Mouse (Mus musculus): ENCODE data around the gene Slamf1.

Slamf1 gene

GRCm38 (mm10) chr1:171766898-171767297 is at the start of gene Slamf1:
Slamf1 (plus strand) TSS chr1:171767127.
- peak; percentile 77 for DNase-seq

GRCm38 (mm10) chr1:171731195-171731594 is 35.7 kb upstream of the Slamf1 start:
- no peak for DNase-seq

GRCm38 (mm10) chr1:171734898-171735297 is 32.0 kb upstream of the Slamf1 start:
- DNase-seq = no peak

- no peak for DNase-seq
Observed at GRCm38 (mm10) chr1:171748127-171748969, 18.6 kb upstream of the Slamf1 start.

GRCm38 (mm10) chr1:171761853-171762448 is 5.0 kb upstream of the Slamf1 start:
- no peak for DNase-seq

- no peak for DNase-seq
Observed at GRCm38 (mm10) chr1:171770996-171771395, 4.1 kb downstream of the Slamf1 start.

GRCm38 (mm10) chr1:171772121-171772735 is 5.3 kb downstream of the Slamf1 start:
- DNase-seq = peak; percentile 52

- no peak for DNase-seq
Observed at GRCm38 (mm10) chr1:171773232-171773989, 6.5 kb downstream of the Slamf1 start.

GRCm38 (mm10) chr1:171774266-171774665 is 7.3 kb downstream of the Slamf1 start:
- no peak for DNase-seq

GRCm38 (mm10) chr1:171774678-171775077 is 7.8 kb downstream of the Slamf1 start:
- DNase-seq = no peak

- DNase-seq = no peak
Observed at GRCm38 (mm10) chr1:171775781-171776180, 8.9 kb downstream of the Slamf1 start.

- DNase-seq = peak; percentile 72
Observed at GRCm38 (mm10) chr1:171777026-171777425, 10.1 kb downstream of the Slamf1 start.

GRCm38 (mm10) chr1:171782287-171782915 is 15.5 kb downstream of the Slamf1 start:
- peak; percentile 71 for DNase-seq

- no peak for DNase-seq
Observed at GRCm38 (mm10) chr1:171785871-171786270, 18.9 kb downstream of the Slamf1 start.

- DNase-seq = no peak
Observed at GRCm38 (mm10) chr1:171787281-171788015, 20.5 kb downstream of the Slamf1 start.

- DNase-seq = peak; percentile 61
Observed at GRCm38 (mm10) chr1:171788461-171789283, 21.7 kb downstream of the Slamf1 start.

- DNase-seq = no peak
Observed at GRCm38 (mm10) chr1:171789407-171789806, 22.5 kb downstream of the Slamf1 start.

- DNase-seq = no peak
Observed at GRCm38 (mm10) chr1:171791491-171791890, 24.6 kb downstream of the Slamf1 start.

- DNase-seq = no peak
Observed at GRCm38 (mm10) chr1:171796185-171796584, 29.3 kb downstream of the Slamf1 start.

GRCm38 (mm10) chr1:171797840-171798239 is 30.9 kb downstream of the Slamf1 start:
- DNase-seq = no peak

GRCm38 (mm10) chr1:171799648-171800047 is 32.7 kb downstream of the Slamf1 start:
- DNase-seq = no peak

Measured in thymus, postnatal 25 days (tissue).